Mouse (Mus musculus) hindbrain, postnatal 0 days (tissue): ENCODE data around the gene Tbx10. TPM values are rescaled to one million over a fixed set of nuclear protein-coding genes. Genes with fewer than 3 reads are reported as not detected.
A peak's percentile ranks its signal among the peaks of the same experiment; 100 is the strongest.
"Not testable (repeated sequence)": the region's sequence is repeated elsewhere in the genome, so short reads cannot be mapped to it uniquely, and the experiment has no call there.

Experiments
- ATAC-seq: fragments of 200-750 bp; cut with Nextera tagmentation; 2 replicates; pipeline ENCODE4 v1.8.0; 2017; ENCODE audit warnings: mild to moderate bottlenecking, moderate TSS enrichment, moderate library complexity
- DNase-seq: peaks from one replicate; pipeline ENCODE4 v3.0.0-alpha.2; 2015; ENCODE audit warnings: low spot score
- H3K27ac ChIP-seq: fragments of 300-500 bp; sonication (generic); 2 replicates; pipeline ENCODE4 v1.5.1; 2014; ENCODE audit warnings: mild to moderate bottlenecking
- H3K27me3 ChIP-seq: fragments of 300-500 bp; sonication (generic); 2 replicates; pipeline ENCODE4 v1.6.1; 2014; ENCODE audit warnings: low read length, mixed read lengths; ENCODE audit not compliant: insufficient read depth
- H3K36me3 ChIP-seq: fragments of 300-500 bp; sonication (generic); 2 replicates; pipeline ENCODE4 v1.6.1; 2014; ENCODE audit warnings: low read length, mixed read lengths; ENCODE audit not compliant: insufficient read depth
- H3K4me1 ChIP-seq: fragments of 300-500 bp; sonication (generic); 2 replicates; pipeline ENCODE4 v1.6.1; 2014; ENCODE audit warnings: antibody characterized with exemption, low read length, mixed read lengths; ENCODE audit not compliant: insufficient read depth
- H3K4me2 ChIP-seq: fragments of 300-500 bp; sonication (generic); 2 replicates; pipeline ENCODE4 v1.6.1; 2014; ENCODE audit warnings: low read depth, mild to moderate bottlenecking, low read length, moderate library complexity, mixed read lengths
- H3K4me3 ChIP-seq: fragments of 300-500 bp; sonication (generic); 2 replicates; pipeline ENCODE4 v1.5.1; 2014; ENCODE audit warnings: low read length
- H3K9ac ChIP-seq: fragments of 300-500 bp; sonication (generic); replicated peaks from 2 replicates; pipeline ENCODE4 v1.6.1; 2014; ENCODE audit warnings: mild to moderate bottlenecking, low read length, moderate library complexity, mixed read lengths
- H3K9me3 ChIP-seq: fragments of 300-500 bp; sonication (generic); 2 replicates; pipeline ENCODE4 v1.6.1; 2016; ENCODE audit warnings: low read length, mixed read lengths
- CTCF ChIP-seq: IDR thresholded peaks from 2 replicates; pipeline ENCODE4 v1.5.1; 2016; ENCODE audit warnings: antibody characterized with exemption, control low read depth, low read depth
- WGBS: fragments of 180-500 bp; shearing (Covaris S2); extraction: QIAGEN DNeasy Blood & Tissue Kit; methylation state at CpG from one replicate; pipeline ENCODE4 v1.1.7; 2014; 5-methylcytosine and 5-hydroxymethylcytosine counted together
- polyA plus RNA-seq: library from polyadenylated mRNA; unstranded; fragments of >200 nt; fragmentation: Nextera tagmentation; extraction: Ambion mirVana; gene quantifications from 2 replicates; pipeline ENCODE4 v1.2.1, GENCODE M21; 2015
- total RNA-seq: library from RNA; depleted of rRNA; stranded (reverse); fragments of >200 nt; gene quantifications from 2 replicates; pipeline ENCODE4 v1.2.3, GENCODE M21; 2014; rRNA removed

Gene Tbx10
- total and polyA plus RNA-seq, 2 experiments from 2014 or later, result 0.36 TPM; not detected in 1

DNA sequence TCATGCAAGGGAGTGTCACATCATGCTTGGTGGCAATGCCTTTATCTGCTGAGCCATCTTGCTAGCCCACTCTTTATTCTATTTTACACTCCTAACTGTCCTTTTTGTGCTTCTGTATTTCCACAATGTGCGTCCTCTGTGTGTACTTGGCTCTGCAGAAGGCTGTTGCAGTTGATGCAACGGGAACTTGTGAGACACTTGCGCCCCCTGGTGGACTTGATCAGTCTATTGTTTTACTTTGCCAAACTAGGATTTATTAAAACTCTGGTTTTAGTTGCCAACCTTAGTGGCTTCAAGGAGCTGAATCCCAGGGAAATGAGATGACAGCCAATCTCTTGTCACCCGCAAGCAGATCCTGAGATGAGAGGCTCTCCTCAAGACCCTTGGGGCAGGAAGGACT is 55.3 kb downstream of the Tbx10 start:
- Histone ChIP-seq H3K36me3 (no peaks in the 10 kb centered on the region), H3K9ac (no peak overlapping the region), H3K27ac (no peak overlapping the region), H3K4me2 (no peak overlapping the region), H3K4me3 (no peak overlapping the region), H3K27me3 (no peaks in the 10 kb centered on the region), H3K4me1 (no peaks in the 10 kb centered on the region), H3K9me3 (no peaks in the 10 kb centered on the region)
- TF ChIP-seq CTCF, result peak; percentile 80
- ATAC-seq (no peak), DNase-seq (peak; percentile 90)
- 16% methylated on average over 4 of the region's 4 CpGs for WGBS

DNA sequence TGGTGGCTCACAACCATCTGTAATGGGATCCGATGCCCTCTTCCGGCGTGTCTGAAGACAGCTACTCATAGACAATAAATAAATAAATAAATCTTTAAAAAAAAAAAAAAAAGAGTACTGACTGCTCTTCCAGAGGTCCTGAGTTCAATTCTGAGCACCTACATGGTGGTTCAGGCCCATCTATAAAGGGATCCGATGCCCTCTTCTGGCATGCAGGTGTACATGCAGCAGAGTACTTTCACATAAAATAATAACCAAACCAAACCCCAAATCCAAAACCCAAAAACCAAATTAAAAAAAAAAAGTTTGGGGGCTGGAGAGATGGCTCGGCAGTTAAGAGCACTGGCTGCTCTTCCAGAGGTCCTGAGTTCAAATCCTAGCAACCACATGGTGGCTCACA is 56.5 kb downstream of the Tbx10 start:
- not testable (repeated sequence) for H3K4me1 ChIP-seq, H3K27ac ChIP-seq, H3K4me2 ChIP-seq, H3K27me3 ChIP-seq, ATAC-seq, DNase-seq, H3K9me3 ChIP-seq, H3K9ac ChIP-seq, H3K36me3 ChIP-seq, H3K4me3 ChIP-seq
- 83% methylated on average over 5 of the region's 5 CpGs for WGBS
- 0 out of 2 replicates have a peak, but pooled peaks have one; percentile 15 for TF ChIP-seq CTCF

Other genes with a start within 250 kb of the Tbx10 start
Only the 30 nearest of the 32 such genes appear.
- 57.3 and 68.9 TPM in 2 replicates for gene Chka, start 141.0 kb upstream of the Tbx10 start, total RNA-seq
- 53.9 and 57.3 TPM in 2 replicates for gene Chka, start 141.0 kb upstream of the Tbx10 start, polyA plus RNA-seq
- gene Tcirg1, start 85.6 kb upstream of the Tbx10 start, total RNA-seq, result 35.4 and 44.0 TPM in 2 replicates
- gene Tcirg1, start 85.6 kb upstream of the Tbx10 start, polyA plus RNA-seq, result 16.8 and 17.3 TPM in 2 replicates
- gene Ndufs8, start 80.0 kb upstream of the Tbx10 start, total RNA-seq, result 212 and 221 TPM in 2 replicates
- gene Ndufs8, start 80.0 kb upstream of the Tbx10 start, polyA plus RNA-seq, result 366 and 367 TPM in 2 replicates
- gene Aldh3b1, start 62.9 kb upstream of the Tbx10 start, total RNA-seq, result 2.2 and 3.0 TPM in 2 replicates
- gene Aldh3b1, start 62.9 kb upstream of the Tbx10 start, polyA plus RNA-seq, result 3.5 and 4.3 TPM in 2 replicates
- gene Unc93b1, start 57.6 kb upstream of the Tbx10 start, total RNA-seq, result 12.8 and 19.9 TPM in 2 replicates
- 15.3 and 16.3 TPM in 2 replicates for gene Unc93b1, start 57.6 kb upstream of the Tbx10 start, polyA plus RNA-seq
- gene Aldh3b3, start 34.1 kb upstream of the Tbx10 start, total RNA-seq, result not detected in 2 replicates
- not detected in 2 replicates for gene Aldh3b3, start 34.1 kb upstream of the Tbx10 start, polyA plus RNA-seq
- gene Aldh3b2, start 20.4 kb upstream of the Tbx10 start, total RNA-seq, result 0.32 and 1.1 TPM in 2 replicates
- gene Aldh3b2, start 20.4 kb upstream of the Tbx10 start, polyA plus RNA-seq, result 0.95 and 1.4 TPM in 2 replicates
- 3.3 and 7.3 TPM in 2 replicates for gene Acy3, start 6.2 kb upstream of the Tbx10 start, total RNA-seq
- 2.8 and 3.5 TPM in 2 replicates for gene Acy3, start 6.2 kb upstream of the Tbx10 start, polyA plus RNA-seq
- gene Nudt8, start 7.8 kb downstream of the Tbx10 start, total RNA-seq, result 23.5 and 29.1 TPM in 2 replicates
- 25.9 and 26.0 TPM in 2 replicates for gene Nudt8, start 7.8 kb downstream of the Tbx10 start, polyA plus RNA-seq
- 2.5 and 3.5 TPM in 2 replicates for gene Gm49405, start 7.9 kb downstream of the Tbx10 start, total RNA-seq
- gene Gm49405, start 7.9 kb downstream of the Tbx10 start, polyA plus RNA-seq, result 2.1 and 2.2 TPM in 2 replicates
- 3.7 and 3.9 TPM in 2 replicates for gene Doc2g, start 10.6 kb downstream of the Tbx10 start, total RNA-seq
- gene Doc2g, start 10.6 kb downstream of the Tbx10 start, polyA plus RNA-seq, result 3.5 and 3.7 TPM in 2 replicates
- 160 and 203 TPM in 2 replicates for gene Ndufv1, start 20.1 kb downstream of the Tbx10 start, total RNA-seq
- 285 and 291 TPM in 2 replicates for gene Ndufv1, start 20.1 kb downstream of the Tbx10 start, polyA plus RNA-seq
- gene Gstp1, start 45.2 kb downstream of the Tbx10 start, total RNA-seq, result 317 and 335 TPM in 2 replicates
- 575 and 599 TPM in 2 replicates for gene Gstp1, start 45.2 kb downstream of the Tbx10 start, polyA plus RNA-seq
- 0.52 TPM in 1 of 2 replicates, not detected in the other for gene Gstp2, start 53.3 kb downstream of the Tbx10 start, total RNA-seq
- 2.2 and 3.0 TPM in 2 replicates for gene Gstp2, start 53.3 kb downstream of the Tbx10 start, polyA plus RNA-seq
- gene Gstp3, start 66.8 kb downstream of the Tbx10 start, total RNA-seq, result not detected in 2 replicates
- not detected in 2 replicates for gene Gstp3, start 66.8 kb downstream of the Tbx10 start, polyA plus RNA-seq
- not detected in 2 replicates for gene Cabp2, start 88.8 kb downstream of the Tbx10 start, total RNA-seq
- not detected in 2 replicates for gene Cabp2, start 88.8 kb downstream of the Tbx10 start, polyA plus RNA-seq
- 49.4 and 57.5 TPM in 2 replicates for gene Cdk2ap2, start 104.4 kb downstream of the Tbx10 start, total RNA-seq
- 63.9 and 64.6 TPM in 2 replicates for gene Cdk2ap2, start 104.4 kb downstream of the Tbx10 start, polyA plus RNA-seq
- gene Pitpnm1, start 107.2 kb downstream of the Tbx10 start, total RNA-seq, result 134 and 142 TPM in 2 replicates
- 88.0 and 91.9 TPM in 2 replicates for gene Pitpnm1, start 107.2 kb downstream of the Tbx10 start, polyA plus RNA-seq
- 33.4 and 38.2 TPM in 2 replicates for gene Aip, start 133.1 kb downstream of the Tbx10 start, total RNA-seq
- 89.4 and 94.3 TPM in 2 replicates for gene Aip, start 133.1 kb downstream of the Tbx10 start, polyA plus RNA-seq
- 0.37 TPM in 1 of 2 replicates, not detected in the other for gene Gpr152, start 147.0 kb downstream of the Tbx10 start, total RNA-seq
- gene Gpr152, start 147.0 kb downstream of the Tbx10 start, polyA plus RNA-seq, result 0.05 TPM in 1 of 2 replicates, not detected in the other
- not detected in 2 replicates for gene Cabp4, start 151.3 kb downstream of the Tbx10 start, total RNA-seq
- 0.29 and 0.51 TPM in 2 replicates for gene Cabp4, start 151.3 kb downstream of the Tbx10 start, polyA plus RNA-seq
- 71.5 and 137 TPM in 2 replicates for gene Coro1b, start 155.9 kb downstream of the Tbx10 start, total RNA-seq
- 90.7 and 114 TPM in 2 replicates for gene Coro1b, start 155.9 kb downstream of the Tbx10 start, polyA plus RNA-seq
- 1.0 TPM in 1 of 2 replicates, not detected in the other for gene Ptprcap, start 160.9 kb downstream of the Tbx10 start, total RNA-seq
- 0.40 and 0.44 TPM in 2 replicates for gene Ptprcap, start 160.9 kb downstream of the Tbx10 start, polyA plus RNA-seq
- 17.6 and 24.7 TPM in 2 replicates for gene Rps6kb2, start 170.6 kb downstream of the Tbx10 start, total RNA-seq
- 49.6 and 56.5 TPM in 2 replicates for gene Rps6kb2, start 170.6 kb downstream of the Tbx10 start, polyA plus RNA-seq
- 5.5 and 8.3 TPM in 2 replicates for gene Carns1, start 182.7 kb downstream of the Tbx10 start, total RNA-seq
- gene Carns1, start 182.7 kb downstream of the Tbx10 start, polyA plus RNA-seq, result 7.1 and 7.5 TPM in 2 replicates
- 2.7 and 3.8 TPM in 2 replicates for gene Tbc1d10c, start 198.5 kb downstream of the Tbx10 start, total RNA-seq
- gene Tbc1d10c, start 198.5 kb downstream of the Tbx10 start, polyA plus RNA-seq, result 0.95 and 1.4 TPM in 2 replicates
- 502 and 597 TPM in 2 replicates for gene Ppp1ca, start 199.3 kb downstream of the Tbx10 start, total RNA-seq
- gene Ppp1ca, start 199.3 kb downstream of the Tbx10 start, polyA plus RNA-seq, result 564 and 571 TPM in 2 replicates
- gene Rad9a, start 208.9 kb downstream of the Tbx10 start, total RNA-seq, result 15.8 and 25.8 TPM in 2 replicates
- gene Rad9a, start 208.9 kb downstream of the Tbx10 start, polyA plus RNA-seq, result 13.7 and 14.6 TPM in 2 replicates
- gene Clcf1, start 221.5 kb downstream of the Tbx10 start, total RNA-seq, result 0.42 and 3.8 TPM in 2 replicates
- 0.83 TPM in 2 replicates for gene Clcf1, start 221.5 kb downstream of the Tbx10 start, polyA plus RNA-seq
- not detected in 2 replicates for gene AC109138.7, start 221.6 kb downstream of the Tbx10 start, total RNA-seq
- not detected in 2 replicates for gene AC109138.7, start 221.6 kb downstream of the Tbx10 start, polyA plus RNA-seq